Mouse (Mus musculus) cortical plate, adult 2 months (tissue): ENCODE results near the gene Ankfy1.

Experiments used
- CTCF ChIP-seq: fragments of 200-500 bp; IDR thresholded peaks from 2 replicates; pipeline ENCODE4 v1.5.1; 2011; ENCODE audit warnings: mild to moderate bottlenecking, control low read depth, low read length; ENCODE audit not compliant: insufficient read depth; ENCODE audit errors: extremely low read depth
- POLR2A ChIP-seq: fragments of 200-500 bp; IDR thresholded peaks from 2 replicates; pipeline ENCODE4 v1.6.1; 2011; ENCODE audit warnings: mild to moderate bottlenecking, low read length, control low read depth; ENCODE audit not compliant: insufficient read depth; ENCODE audit errors: extremely low read depth

DNA sequence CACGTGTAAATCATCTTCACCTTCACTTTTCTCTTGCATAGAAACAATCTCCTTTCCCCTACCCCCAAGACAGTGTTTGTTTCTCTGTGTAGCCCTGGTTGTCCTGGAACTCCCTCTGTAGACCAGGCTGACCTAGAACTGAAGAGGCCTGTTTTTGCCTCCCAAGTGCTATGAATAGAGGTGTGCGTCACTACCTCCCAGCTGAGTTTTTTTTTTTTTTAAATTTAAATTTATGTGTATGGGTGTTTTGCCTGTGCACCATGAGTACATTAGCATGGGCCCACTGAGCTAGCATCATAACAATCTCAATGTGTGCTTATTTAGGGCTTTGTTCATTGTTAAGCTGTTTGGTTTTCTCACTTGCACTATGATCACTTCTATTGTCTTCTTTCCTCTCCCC, 39.5 kb upstream of the Ankfy1 start:
- no peak for TF ChIP-seq POLR2A
- TF ChIP-seq CTCF = no peak
